Mouse (Mus musculus): Measurements from ENCODE around the gene Gramd2. TPM values are rescaled to one million over a fixed set of nuclear protein-coding genes. Genes with fewer than 3 reads are reported as not detected.

Gramd2 gene
- total RNA-seq (2021): under 1 TPM in 1 of 2 experiments, not detected in 1; 0.27 TPM
- long read RNA-seq, experiment 1: 0 reads
- long read RNA-seq, experiment 2: 0 reads

DNA sequence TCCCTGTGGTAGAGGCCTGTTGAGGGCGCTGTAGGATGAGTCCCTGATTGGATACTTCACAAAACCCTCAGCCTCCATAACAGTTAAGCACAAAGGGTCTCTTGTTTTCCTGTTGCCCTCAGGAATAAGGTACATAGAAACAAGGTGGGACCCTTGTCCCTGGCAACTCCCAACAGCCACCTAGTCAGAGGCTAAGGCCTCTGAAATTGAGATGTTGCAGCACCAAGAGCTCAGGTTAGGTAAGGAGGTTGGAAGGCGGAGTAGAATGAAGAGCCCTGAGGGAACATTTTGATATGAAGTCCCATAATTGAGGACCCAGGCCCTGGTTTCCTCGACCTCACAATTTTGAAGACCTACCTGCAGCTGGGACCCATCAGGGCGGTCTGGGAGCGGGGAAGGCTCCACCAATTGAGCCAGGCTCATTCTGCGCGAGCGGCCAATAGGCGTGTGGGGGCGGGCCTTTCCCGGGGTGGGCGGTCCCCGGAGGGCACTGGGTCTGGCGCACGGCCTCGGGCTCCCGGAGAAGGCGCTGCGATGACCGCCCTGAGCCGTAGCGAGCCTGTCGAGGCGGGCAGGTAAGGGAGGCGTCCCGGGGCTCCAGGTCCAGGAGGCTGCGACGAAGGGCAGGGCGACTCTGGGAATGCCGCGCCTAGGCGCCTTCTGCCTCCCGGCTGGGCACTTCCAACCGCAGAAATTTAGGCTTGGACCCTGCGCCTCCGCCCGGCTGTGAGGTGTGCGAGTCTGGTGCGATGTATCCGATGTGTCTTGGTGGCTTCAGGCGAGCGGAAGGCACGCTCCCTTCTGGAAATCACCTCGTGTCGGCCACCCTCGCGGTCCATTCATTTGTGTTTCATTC, at the start of gene Gramd2:
Gene Gramd2, plus strand, starts transcription at position 467 of the 856 bp plus-strand sequence.
- peak; percentile 84 for DNase-seq

DNA sequence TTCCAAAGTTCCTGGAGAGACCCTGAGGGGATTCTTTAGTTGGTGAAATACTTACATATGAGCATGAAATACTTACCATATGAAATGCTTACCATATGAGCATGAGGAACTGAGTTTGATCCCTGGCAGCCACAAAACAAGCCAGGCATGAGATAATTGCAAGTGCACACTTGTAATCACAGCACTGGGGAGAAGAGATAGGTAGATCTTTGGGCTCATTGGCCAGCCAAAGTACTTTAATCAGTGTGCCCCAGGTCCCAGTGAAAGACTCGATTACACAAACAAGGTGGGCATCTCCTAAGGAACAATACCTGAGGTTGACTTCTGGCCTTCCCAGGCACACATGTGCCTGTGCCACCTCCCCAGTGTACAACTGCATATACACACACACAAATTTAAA, 41.6 kb upstream of the Gramd2 start:
- DNase-seq: no peak

DNA sequence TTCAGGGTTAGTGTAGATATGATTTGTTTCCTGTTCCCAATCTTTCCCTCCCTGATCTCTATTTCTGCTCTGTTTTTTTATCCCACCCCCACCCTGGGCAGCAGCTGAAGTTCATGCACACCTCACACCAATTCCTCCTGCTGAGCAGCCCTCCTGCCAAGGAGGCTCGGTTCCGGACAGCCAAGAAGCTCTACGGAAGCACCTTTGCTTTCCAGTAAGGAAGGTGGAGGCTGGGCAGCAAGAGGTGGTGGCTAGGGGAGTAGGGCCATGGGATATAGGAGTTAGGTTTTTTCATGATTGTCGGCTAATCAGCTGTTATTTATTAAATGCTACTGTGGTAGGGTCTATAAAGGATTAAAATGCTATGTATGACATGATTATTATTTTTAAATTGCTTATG, 40.0 kb upstream of the Gramd2 start:
- no peak for DNase-seq

DNA sequence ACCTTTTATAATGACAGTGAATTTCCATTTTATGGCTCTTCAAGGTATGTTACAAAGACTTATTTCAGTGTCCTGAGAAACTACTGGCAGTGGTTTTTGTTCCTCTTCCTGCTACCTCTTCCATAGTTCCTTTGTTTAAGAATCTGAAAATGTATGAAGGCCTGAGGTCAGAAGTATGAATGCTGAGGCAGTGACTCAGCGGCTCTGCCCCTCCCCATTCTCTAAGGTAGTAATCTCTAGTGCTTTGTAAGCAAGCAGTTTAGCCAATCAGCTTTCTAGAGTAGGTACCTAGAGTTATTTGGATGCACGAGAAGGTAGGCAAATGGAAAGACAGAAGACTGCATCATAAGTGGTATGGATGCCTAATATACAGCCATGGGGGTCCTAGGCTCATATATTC, 38.6 kb upstream of the Gramd2 start:
- DNase-seq: no peak

DNA sequence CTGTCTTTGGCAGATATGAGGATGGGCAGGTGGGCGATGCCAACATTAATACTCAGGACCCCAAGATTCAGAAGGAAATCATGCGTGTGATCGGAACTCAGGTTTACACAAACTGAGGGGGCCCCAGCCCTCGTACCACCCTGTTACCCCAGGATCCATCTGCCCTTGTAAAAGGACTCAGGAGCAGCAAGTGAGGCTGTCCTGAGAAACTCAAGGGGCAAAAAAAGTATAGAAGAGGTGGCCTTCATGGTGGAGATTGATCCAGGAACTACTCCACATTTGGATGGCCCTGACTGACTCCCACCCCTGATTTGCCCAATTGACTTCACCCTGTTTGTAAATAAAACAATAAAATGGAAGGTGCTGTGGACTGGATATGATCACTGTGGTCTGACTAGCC, 30.0 kb upstream of the Gramd2 start:
- DNase-seq: no peak

DNA sequence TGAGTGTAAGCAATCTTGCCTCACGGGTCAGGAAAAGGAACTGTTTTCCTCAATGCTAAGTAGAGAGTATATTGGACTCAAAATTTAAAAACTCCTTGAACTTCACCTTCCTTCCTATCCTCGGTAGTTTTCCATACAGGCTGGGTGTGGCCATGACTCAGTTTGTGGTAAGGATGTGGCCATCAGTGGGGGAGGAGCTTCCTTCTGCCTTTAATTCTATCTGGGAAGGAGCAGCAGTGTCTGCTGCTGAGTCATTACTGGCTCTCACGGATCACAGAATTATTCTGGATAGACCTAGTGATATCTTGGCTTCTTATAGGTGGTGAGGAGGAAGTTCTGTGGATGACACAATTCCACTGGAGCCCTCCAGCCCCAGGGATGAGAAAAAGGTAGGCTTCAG, 26.6 kb upstream of the Gramd2 start:
- DNase-seq: no peak

DNA sequence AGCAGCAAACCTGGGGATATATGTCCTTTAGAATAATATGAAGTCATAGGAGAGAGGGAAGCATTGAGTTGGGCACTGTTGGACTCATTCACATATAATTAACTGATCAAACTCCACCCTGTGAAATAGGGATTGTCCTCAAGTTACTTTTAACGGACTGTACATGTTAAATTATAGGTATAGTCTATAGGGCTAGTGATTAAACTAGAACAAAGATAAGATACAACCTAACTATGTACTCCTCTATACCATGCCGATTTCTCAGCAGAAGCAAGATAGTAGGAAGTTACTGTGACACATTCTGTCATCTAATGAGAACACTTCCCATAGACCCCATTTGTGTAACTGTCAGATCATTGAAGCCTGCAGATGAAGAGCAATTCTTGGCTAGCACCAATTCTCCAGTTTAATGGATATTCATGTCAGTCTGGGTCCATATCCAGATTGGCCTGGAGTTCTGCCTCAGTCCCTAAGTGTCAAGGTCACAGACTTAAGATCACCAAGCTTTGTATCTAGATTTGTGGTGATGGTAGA, 25.4 kb upstream of the Gramd2 start:
- no peak for DNase-seq

DNA sequence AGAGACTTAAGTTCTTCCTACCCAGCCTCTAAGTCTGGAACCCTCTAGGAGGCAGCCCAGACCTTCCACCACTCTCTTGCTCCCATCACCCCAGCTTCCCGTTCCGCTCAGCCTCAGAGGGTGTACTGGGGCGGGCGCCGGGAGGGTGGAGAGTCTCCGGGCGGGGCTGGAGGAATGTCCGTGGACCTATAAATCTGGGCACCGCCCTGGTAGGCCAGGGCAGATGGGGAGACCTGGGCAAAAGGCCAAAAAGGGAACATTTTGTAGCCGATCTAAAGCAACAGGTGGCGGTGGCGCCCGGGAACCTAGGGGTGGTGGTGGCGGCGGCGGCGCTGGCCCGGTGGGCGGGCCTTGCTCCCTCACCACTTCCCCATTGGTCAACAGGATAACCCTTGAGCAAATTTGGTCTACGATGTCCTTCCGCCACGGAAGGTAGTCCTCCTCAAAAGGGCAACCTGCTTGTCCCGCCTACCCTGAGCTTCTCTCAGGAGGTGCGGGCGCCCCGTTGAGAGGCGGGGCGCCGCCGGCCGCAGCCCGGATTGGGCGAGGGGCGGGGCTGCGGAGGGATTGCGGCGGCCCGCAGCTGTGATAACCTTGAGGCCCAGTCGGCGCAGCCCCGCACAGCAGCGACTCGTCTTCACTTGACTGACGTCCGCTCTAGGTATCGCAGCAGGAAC, 23.8 kb upstream of the Gramd2 start, which contains the start of gene Pkm:
Gene Pkm, plus strand, starts transcription at position 411 of the 677 bp plus-strand sequence.
- DNase-seq: peak; percentile 98

DNA sequence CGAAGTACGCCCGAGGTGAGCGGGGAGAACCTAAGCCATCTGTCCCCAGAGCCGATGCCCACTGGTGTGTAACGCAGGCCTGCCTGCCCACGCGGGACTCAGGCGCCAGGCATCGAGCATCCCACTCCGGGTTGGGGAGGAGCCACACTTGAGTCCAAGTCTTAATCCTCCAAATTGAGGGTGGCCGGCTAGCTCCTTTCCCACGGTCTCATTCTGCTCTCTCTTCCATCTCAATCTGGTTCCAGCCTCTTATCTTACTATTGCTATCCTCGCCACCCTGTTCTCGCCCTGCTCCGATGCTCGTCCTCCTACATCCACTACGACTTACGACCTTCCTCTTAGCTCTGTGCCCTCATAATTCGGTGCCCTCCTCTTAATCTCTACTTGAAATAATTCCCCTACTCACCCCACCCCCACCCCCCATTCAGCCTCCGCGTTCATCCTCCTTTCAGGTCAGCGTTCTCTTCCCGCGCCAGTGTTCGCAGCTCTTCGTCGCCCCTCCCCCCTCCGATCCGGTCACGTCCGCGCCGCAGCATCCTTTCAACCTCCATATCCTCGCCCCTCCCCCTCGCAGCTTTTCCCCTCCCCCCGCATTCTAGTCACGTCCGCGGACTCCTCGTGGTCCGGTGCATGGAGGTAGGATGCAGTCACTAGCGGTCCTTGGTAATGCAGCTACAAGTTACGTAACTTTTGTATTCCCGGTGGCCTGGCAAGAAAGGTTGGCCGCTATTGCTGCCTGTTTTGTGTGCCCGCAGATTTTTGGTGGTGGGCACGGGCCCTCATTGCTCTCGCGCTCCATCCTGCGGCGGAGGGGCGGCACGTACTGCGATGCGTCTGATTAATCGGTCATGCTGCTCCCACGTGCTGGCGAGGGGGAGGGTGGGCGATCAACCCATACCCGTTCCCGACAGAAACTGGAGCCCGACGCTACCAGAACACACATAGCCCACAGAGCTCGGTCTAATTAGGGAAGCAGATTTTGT, 23.0 kb upstream of the Gramd2 start:
- DNase-seq: peak; percentile 74

DNA sequence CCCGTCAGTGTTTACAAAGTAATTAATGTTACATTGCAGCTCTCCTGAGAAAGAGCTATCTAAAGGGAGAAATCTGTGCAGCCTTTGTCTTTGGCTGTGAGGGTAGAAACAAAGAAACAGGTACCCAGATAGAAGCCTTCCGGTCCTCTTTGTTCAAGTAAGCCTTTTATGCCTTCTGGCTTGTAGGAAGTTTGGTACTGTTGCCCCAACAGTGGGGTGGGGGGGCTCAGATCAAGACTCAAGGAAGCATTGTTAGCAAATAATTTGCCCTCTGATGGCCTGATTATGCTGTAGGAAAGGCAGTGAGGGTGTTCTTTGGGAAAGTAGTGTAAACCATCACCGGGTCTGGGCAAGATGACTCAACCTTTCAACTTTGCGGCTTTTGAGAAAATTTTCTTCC, 21.8 kb upstream of the Gramd2 start:
- no peak for DNase-seq

DNA sequence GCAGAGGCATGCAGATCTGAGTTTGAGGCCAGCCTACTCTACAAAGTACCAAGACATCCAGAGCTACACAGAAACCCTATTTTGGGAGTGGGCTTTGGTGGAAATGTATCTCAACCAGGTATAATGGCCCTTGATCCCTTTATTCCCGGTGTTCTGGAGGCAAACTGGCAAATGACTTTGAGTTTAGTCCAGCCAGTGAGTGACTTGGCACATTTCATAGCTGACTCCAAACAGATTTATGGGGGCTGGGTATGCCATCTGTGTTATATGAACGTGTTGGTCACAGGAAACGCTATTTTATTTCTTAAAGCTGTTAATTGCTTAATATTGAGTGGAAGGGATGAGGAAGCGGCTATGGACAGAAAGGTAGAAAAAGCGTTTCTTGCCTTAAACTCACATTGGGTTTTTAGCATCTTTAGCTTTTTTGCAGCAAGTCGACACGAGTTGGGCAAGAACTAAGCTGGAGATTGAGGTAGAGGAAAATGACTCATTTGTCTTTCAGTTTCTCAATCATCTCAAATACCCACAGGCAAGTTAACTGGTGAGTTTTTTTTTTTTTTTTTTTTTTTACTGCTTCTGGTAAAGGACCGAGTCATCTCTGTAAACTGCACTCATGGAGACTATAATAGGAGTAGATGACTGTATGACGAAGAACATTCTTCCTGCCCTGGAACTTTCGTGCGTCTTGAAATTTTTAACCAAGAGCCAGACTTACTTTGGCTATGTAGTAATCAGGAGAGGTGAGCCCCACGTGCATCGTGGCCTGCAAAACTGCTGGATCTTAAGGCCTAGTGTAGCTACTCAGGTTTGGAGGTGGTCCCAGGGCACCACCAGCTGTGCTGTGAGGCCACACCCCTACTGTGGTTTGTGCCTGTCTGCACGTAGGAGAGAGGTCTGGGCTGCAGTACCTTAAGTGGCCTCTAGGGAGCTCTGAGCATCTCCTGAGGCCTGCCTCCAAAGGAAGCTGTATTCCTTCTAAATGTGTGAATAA, 20.6 kb upstream of the Gramd2 start:
- peak; percentile 79 for DNase-seq

DNA sequence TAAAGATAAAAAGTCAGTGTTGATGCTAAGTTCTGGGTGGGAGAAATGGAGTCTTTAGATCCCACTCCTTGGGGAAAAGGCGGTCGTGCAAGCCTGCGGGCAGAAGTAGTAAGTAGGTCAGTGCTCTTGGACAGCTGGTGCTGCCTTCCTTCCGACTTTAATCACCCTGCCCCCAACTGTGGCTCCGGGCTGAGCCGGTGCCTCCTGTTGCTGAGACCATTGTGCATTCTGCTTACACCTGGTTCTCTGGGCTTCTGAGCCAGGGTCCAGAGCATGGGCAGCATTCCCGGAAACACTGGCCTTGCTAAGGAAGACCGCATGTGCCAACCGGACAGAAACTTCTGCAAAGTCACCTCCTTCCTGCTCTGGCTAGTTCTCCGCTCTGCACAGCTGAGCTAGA, 19.5 kb upstream of the Gramd2 start:
- DNase-seq: peak; percentile 74

DNA sequence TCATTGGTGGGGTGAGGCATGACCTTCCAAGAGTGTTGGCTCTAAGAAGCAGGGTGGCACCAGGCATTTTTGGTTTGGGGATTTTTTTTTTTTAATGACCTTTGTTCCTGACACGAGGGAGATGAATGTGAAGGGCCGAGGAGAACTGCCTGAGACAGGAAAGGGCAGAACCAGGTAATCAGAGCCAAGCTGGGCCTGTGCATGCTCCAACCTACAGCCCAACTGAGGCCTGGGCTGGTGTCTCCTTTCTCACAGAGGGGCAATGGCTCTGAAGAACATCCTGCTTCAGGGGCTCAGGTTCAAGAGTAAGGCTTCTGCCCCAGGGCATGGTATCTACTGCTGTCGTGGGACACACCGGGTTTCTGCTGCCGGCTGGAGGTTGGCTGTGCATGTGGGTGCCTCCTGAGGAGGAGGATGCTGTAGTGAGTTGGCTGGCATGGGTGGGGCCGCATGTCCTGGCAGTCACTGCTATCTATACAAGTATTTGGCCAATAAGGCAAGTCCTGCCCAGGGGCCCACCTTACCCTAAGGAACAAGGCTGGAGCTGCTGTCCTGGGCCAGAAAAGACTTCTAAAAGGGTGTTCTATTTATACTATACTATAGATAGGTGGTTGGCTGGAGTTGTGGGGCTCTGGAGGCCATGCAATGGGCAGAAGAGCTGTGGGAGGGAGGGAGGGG, 18.5 kb upstream of the Gramd2 start:
- no peak for DNase-seq

DNA sequence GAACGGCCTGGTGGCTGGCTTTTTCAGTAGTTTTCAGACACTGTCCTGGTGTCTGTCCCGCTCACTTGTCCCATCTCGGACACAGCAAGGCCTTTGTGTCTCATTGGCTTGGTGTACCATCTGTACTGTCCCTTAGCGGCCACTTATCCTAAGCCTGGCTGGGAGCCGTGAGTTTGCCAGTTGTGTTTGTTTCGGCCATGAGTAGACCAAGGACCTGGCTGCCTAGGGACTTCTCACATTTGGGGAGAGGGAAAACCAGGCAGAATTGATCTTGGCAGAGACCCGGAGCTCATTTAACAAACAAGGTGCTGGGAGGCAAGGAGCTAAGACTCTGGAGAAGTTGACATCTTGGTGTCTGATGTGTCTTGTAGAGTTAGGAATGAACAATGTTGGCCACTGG, 16.7 kb upstream of the Gramd2 start:
- DNase-seq: no peak

DNA sequence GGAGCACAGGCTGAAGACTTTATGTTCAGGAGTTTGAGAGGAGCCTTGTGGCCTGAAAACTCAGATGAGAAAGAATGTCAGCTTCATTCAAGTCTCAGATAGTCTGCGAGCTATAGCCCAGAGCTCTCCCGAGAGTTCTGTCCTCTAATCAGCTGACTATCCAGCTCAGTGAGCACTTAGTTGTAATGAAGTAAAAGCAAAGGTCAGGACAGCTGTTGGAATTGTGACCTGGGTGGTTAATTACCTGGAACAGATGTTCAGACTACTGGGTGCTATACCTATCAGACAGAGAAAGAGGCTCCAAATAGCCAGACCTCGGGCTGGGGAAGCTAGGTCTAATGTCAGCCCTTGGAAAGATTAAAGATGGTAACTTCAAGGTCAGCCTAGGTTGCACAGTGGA, 16.0 kb upstream of the Gramd2 start:
- DNase-seq: no peak

DNA sequence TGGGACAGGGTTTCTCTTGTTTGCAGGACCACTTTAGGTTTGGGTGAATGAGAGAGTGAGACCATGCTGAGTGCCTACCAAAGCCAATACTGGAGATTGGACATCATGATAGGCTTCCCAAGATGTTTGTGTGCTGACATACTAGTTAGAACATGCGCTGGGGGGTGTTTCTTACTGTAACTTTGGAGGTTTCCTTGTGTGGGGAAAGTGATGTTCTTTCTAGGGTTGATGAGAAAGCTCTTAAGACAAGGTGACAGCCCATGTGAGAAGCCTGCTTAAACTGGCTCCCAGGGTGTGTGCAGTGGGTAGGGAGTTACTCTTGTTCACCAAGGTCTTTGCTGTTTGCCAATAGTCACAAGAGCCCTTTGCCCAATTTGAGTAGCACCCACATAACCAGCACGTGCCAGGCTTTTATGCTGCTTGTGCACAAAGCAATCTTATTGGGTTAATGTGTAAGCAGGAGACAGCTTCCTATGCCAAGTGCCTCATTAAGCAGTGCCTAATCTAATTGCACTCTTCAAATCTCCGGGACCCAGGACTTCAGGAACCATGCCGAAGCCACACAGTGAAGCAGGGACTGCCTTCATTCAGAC, 15.2 kb upstream of the Gramd2 start:
- no peak for DNase-seq

DNA sequence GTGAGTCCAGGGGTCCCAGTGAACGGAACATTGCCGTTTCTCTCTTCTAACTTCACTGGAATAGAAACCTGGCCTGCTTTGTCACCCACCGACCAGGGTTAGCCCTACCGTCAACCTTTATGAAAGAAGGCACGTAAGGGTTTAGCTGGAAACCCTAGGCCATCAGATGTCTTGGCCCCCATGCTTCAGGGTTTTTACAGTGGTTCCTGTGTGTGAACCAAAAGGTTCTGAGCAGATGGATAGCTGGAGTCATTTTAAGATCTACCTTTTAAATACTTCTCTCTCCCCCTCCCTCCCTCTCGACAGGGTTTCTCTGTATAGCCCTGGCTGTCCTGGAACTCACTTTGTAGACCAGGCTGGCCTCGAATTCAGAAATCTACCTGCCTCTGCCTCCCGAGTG, 13.9 kb upstream of the Gramd2 start:
- no peak for DNase-seq

DNA sequence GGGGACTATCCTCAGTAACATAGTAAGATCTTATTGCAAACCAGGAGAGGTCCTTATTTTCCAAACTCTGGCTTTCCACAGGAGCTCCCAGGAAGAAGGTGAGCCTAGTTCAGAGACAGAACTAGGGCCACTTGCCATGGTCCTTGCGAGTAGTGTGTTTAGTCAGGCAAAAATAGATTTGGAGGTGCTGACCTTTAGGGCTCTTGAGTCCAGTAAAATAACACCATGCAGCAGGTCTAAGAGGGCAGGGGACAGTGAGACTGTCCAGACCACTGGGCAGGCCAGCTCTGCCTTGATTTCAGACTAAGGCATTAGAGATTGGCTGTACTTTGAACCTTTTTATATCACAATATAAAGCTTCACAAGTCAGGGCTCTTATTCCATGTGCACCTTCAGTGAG, 13.1 kb upstream of the Gramd2 start:
- DNase-seq: no peak

DNA sequence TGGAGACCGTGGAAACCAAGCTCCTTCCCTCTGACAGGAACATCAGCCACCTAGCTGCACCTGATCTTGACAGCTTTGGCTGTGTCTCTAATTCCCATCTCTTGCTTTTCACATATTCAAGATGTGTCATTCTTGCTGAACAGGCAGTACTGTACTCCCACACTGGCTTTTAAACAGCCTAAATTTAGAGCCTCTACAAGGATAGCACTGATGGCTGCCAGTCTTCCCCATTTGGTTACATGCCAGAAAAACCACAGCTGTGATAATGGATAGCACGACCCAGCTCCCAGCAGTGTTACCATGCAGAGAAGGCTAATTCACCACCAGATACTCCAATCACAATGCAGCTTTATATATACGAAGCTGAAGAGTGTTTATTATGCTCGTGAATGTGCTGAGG, 12.7 kb upstream of the Gramd2 start:
- peak; percentile 54 for DNase-seq

DNA sequence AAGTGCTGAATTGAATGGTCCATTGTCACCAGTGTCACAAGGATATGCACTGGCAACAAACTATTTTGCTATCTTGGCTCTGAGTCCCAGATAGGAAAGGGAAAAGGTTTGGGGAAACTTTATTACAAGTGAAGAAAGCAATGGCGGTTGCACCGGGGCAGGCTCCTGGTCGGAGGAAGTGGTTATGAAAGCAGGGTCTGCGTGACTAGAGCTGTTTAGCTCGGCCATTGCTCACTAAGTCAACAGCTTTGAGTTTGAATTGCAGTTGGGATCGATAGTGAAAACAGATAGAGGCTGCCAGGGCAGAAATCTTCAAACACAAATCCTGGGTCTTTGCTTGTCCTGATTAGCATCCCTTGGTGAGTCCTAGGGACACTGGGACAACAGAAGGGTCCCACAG, 12.0 kb upstream of the Gramd2 start:
- no peak for DNase-seq
